Mouse (Mus musculus) embryo, embryonic 11.5 days (tissue): ENCODE results near the gene Fthl17b.
"Not testable (repeated sequence)": the region's sequence is repeated elsewhere in the genome, so short reads cannot be mapped to it uniquely, and the experiment has no call there.

Experiments used
- DNase-seq: peaks from one replicate; pipeline ENCODE4 v3.0.0-alpha.2; 2012; ENCODE audit warnings: low read depth, low spot score

The Fthl17b gene

DNA sequence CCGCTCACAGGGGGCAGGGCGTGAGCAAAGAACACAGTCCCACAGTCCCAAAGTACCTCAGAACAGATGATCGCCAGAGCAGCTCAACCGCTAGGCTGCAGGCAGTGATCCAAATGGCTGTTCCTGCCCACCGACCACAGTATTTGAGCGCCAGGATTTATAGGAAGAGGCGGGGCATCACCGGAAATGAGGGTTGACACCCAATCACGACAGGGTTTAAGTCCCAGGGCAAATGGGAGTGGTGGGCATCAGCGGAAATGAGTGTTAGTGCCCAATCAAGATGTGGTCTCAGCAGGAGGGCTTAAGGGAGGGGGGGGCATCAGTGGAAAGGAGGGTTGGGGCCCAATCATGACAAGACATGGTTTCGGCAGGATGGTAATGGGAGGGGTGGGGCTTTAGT lies at the start of gene Fthl17b:
Gene Fthl17b, minus strand, starts transcription at position 101 of the 400 bp plus-strand sequence.
- not testable (repeated sequence) for DNase-seq

DNA sequence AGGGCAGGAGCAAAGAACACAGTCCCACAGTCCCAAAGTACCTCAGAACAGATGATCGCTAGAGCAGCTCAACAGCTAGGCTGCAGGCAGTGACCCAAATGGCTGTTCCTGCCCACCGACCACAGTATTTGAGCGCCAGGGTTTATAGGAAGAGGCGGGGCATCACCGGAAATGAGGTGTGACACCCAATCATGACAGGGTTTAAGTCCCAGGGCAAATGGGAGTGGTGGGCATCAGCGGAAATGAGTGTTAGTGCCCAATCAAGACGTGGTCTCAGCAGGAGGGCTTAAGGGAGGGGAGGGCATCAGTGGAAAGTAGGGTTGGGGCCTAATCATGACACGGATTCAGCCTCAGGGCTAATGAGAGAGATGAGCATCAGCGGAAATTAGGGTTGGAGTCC lies 23.9 kb upstream of the Fthl17b start, which contains the start of gene Fthl17d:
Gene Fthl17d, minus strand, starts transcription at position 101 of the 400 bp plus-strand sequence.
- DNase-seq: not testable (repeated sequence)

DNA sequence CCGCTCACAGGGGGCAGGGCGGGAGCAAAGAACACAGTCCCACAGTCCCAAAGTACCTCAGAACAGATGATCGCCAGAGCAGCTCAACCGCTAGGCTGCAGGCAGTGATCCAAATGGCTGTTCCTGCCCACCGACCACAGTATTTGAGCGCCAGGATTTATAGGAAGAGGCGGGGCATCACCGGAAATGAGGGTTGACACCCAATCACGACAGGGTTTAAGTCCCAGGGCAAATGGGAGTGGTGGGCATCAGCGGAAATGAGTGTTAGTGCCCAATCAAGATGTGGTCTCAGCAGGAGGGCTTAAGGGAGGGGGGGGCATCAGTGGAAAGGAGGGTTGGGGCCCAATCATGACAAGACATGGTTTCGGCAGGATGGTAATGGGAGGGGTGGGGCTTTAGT lies 13.7 kb upstream of the Fthl17b start, which contains the start of gene Fthl17c:
Gene Fthl17c, minus strand, starts transcription at position 101 of the 400 bp plus-strand sequence.
- not testable (repeated sequence) for DNase-seq

- DNase-seq: not testable (repeated sequence)
These were observed 1.8 kb upstream of the Fthl17b start for GRCm38 (mm10) chrX:8964618-8965017.

DNA sequence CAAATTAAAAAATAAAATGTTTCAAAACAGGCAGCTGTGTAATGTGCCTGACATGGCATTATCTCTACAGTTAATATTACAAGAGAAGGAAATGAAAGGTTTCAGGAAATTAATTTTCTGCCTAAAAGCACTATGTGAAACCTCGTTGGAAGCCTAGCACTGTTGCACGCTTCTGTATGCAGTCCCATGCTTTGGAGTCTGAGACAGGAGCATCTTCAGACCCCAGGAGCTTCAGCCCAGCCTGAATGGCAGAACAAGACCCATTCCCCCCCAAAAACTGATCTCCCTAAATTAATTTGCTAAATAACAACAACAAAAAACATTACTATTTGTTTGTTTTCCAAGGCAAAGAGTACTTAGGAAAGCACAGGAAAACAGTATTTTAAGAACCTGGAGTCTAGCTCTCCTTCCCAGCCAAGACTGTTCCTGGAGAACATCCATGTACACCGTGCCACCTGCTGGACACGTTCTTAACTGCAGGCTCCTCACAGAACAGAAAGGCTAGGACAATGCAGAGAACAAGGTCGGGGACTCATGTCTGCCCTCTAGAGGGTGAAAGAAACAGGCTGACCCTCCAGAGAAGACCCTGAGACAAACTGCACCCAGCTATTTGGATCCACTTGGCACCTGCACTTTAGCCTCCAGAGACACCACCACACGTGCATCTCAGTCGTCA lies 14.5 kb downstream of the Fthl17b start:
- DNase-seq: peak; percentile 64

DNA sequence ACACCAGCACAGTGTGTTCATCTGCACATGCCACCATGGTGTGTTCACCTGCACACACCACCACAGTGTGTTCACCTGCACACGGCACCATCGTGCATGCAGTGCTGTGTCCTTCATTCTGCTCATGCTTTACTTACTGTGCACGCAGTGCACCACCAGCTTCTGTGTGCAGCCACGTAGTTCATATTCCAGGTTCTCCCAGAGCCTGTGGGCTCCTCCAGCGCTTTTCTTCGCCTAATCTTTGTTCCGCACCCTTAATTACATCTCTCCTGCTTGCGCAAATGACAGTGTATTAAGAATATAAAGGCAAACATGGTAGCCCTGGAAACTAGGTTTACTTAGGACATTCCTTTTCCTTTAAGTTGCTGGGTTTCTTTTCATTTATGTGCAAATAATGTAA lies 18.7 kb downstream of the Fthl17b start:
- DNase-seq: no peak

GRCm38 (mm10) chrX:8927308-8927707 lies 35.5 kb downstream of the Fthl17b start:
- no peak for DNase-seq

- DNase-seq: no peak
These were observed 40.8 kb downstream of the Fthl17b start for GRCm38 (mm10) chrX:8921813-8922607.

DNA sequence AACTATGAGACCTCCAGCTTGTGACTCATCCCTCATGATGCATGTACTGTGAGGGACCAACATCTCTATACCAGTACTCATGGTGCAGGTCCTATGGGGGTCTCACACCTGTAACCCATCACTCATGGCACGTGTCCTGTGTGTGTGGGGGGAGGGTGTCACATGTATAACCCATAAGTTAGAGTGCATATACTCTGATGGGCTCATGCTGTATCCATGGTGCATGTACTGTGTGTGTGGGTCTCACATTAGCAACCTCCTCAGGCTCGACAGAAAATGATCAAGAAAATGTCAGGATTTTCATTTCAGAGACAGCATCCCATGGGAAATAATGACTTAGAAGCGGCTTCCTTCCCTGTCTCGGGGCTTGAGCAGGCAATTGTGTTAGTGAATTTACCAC lies 41.7 kb downstream of the Fthl17b start:
- DNase-seq: no peak
